Mouse (Mus musculus) testis, adult 2 months (tissue): ENCODE results near the gene Gm3573.
"Not testable (repeated sequence)": the region's sequence is repeated elsewhere in the genome, so short reads cannot be mapped to it uniquely, and the experiment has no call there.

Experiments used
- CTCF ChIP-seq: fragments of 200-500 bp; IDR thresholded peaks from 2 replicates; pipeline ENCODE4 v1.5.1; 2012; ENCODE audit warnings: low read depth, mild to moderate bottlenecking, inconsistent platforms, low read length, moderate library complexity; ENCODE audit not compliant: control insufficient read depth, insufficient read depth, insufficient replicate concordance
- POLR2A ChIP-seq: fragments of 200-500 bp; IDR thresholded peaks from 2 replicates; pipeline ENCODE4 v1.6.1; 2012; ENCODE audit warnings: low read depth, mild to moderate bottlenecking, inconsistent platforms, low read length, moderate library complexity; ENCODE audit not compliant: control insufficient read depth

DNA sequence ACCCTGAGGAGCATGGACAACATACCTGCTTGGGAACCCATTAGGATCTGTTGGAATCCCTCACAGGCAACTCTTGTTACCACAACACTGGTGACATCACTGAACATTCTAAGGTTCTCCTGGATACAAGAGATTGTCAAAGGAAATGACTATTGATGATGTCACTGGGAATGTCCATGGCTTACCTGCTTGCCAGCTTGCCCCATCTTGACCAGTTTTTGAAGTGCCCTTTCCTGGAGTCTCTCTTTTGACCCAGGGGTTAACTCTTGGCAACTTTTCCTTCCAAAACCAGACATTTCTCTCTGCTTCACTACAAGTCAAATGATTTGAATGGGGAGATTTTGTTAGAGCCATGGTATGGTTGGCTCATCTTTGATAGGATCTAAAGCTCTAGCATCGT, at the start of gene Gm3573:
- not testable (repeated sequence) for TF ChIP-seq CTCF, POLR2A
